Mouse (Mus musculus): ENCODE data around the gene Maats1. TPM values are rescaled to one million over a fixed set of nuclear protein-coding genes. Genes with fewer than 3 reads are reported as not detected.
"Not testable (repeated sequence)": the region's sequence is repeated elsewhere in the genome, so short reads cannot be mapped to it uniquely, and the experiment has no call there.

Maats1 gene
- total RNA-seq, 2 experiments from 2014 or later: not detected

GRCm38 (mm10) chr16:38350939-38351338 lies 9.0 kb upstream of the Maats1 start:
- DNase-seq: no peak
- intact Hi-C loops (cut with DNase I): loop anchor here (2.0 kb wide), 1 partner anchor 14 kb away; no protein-coding TSS in a partner anchor

- intact Hi-C loops (cut with DNase I): loop anchor here (2.0 kb wide), 1 partner anchor 14 kb away; no protein-coding TSS in a partner anchor
- DNase-seq: peak in 1 of 2 experiments; percentile 48
Observed at GRCm38 (mm10) chr16:38350361-38350855, 8.5 kb upstream of the Maats1 start.

- intact Hi-C loops (cut with DNase I): loop anchor here (2.0 to 10.0 kb wide), 2 partner anchors 15 to 375 kb away; no protein-coding TSS in a partner anchor
- no peak for DNase-seq
Observed at GRCm38 (mm10) chr16:38349881-38350280, 7.9 kb upstream of the Maats1 start.

- intact Hi-C loops (cut with DNase I): loop anchor here (10.0 kb wide), 1 partner anchor 377 kb away; no protein-coding TSS in a partner anchor
Observed at GRCm38 (mm10) chr16:38348217-38348761, 6.3 kb upstream of the Maats1 start.

GRCm38 (mm10) chr16:38347588-38347987 lies 5.6 kb upstream of the Maats1 start:
- DNase-seq: no peak
- intact Hi-C loops (cut with DNase I): loop anchor here (1.0 to 10.0 kb wide), 2 partner anchors 105 to 377 kb away; partner anchors contain the start of gene Adprh

More at GRCm38 (mm10) chr16:38348217-38348761, 6.3 kb upstream of the Maats1 start:
- no peak for DNase-seq

- intact Hi-C loops (cut with DNase I): loop anchor here (1.0 to 10.0 kb wide), 2 partner anchors 106 to 378 kb away; partner anchors contain the start of gene Adprh
- DNase-seq: peak; percentile 93 to 94
Observed at GRCm38 (mm10) chr16:38346529-38347325, 4.8 kb upstream of the Maats1 start, which contains the start of the genes Cox17 and Gm21987. Gene Cox17 (plus strand): TSS chr16:38346991. Gene Gm21987 (plus strand): TSS chr16:38347040.

GRCm38 (mm10) chr16:38344941-38345725 lies 3.2 kb upstream of the Maats1 start:
- intact Hi-C loops (cut with DNase I): loop anchor here (1.0 to 10.0 kb wide), 4 partner anchors 137 to 380 kb away; partner anchors contain the start of gene Gsk3b
- peak in 1 of 2 experiments; percentile 20 for DNase-seq

GRCm38 (mm10) chr16:38338077-38338476 lies 3.9 kb downstream of the Maats1 start:
- DNase-seq; intact Hi-C loops (cut with DNase I): not testable (repeated sequence)

GRCm38 (mm10) chr16:38334431-38334830 lies 7.5 kb downstream of the Maats1 start:
- intact Hi-C loops (cut with DNase I): no loop called here
- no peak for DNase-seq

- DNase-seq: no peak
- intact Hi-C loops (cut with DNase I): no loop called here
Observed at GRCm38 (mm10) chr16:38329340-38329739, 12.6 kb downstream of the Maats1 start.

- DNase-seq: no peak
- intact Hi-C loops (cut with DNase I): no loop called here
Observed at GRCm38 (mm10) chr16:38326778-38327397, 15.1 kb downstream of the Maats1 start.

- DNase-seq: no peak
- intact Hi-C loops (cut with DNase I): no loop called here
Observed at GRCm38 (mm10) chr16:38324311-38324710, 17.6 kb downstream of the Maats1 start.

GRCm38 (mm10) chr16:38321452-38321935 lies 20.4 kb downstream of the Maats1 start:
- intact Hi-C loops (cut with DNase I): no loop called here
- peak; percentile 27 to 43 for DNase-seq

GRCm38 (mm10) chr16:38319087-38319486 lies 22.9 kb downstream of the Maats1 start:
- no peak for DNase-seq
- intact Hi-C loops (cut with DNase I): no loop called here

- intact Hi-C loops (cut with DNase I): no loop called here
- no peak for DNase-seq
Observed at GRCm38 (mm10) chr16:38318492-38318891, 23.5 kb downstream of the Maats1 start.

- no peak for DNase-seq
- intact Hi-C loops (cut with DNase I): no loop called here
Observed at GRCm38 (mm10) chr16:38308195-38308594, 33.7 kb downstream of the Maats1 start.

- intact Hi-C loops (cut with DNase I): no loop called here
- no peak for DNase-seq
Observed at GRCm38 (mm10) chr16:38307651-38308050, 34.3 kb downstream of the Maats1 start.

- intact Hi-C loops (cut with DNase I): no loop called here
- no peak for DNase-seq
Observed at GRCm38 (mm10) chr16:38307221-38307605, 34.7 kb downstream of the Maats1 start.

- intact Hi-C loops (cut with DNase I): no loop called here
- DNase-seq: no peak
Observed at GRCm38 (mm10) chr16:38306571-38307220, 35.2 kb downstream of the Maats1 start.

Data from heart, postnatal 36 days (tissue).